Comparison of ENCODE assay signal across 7 mouse cellular contexts in the genomic region with DNA sequence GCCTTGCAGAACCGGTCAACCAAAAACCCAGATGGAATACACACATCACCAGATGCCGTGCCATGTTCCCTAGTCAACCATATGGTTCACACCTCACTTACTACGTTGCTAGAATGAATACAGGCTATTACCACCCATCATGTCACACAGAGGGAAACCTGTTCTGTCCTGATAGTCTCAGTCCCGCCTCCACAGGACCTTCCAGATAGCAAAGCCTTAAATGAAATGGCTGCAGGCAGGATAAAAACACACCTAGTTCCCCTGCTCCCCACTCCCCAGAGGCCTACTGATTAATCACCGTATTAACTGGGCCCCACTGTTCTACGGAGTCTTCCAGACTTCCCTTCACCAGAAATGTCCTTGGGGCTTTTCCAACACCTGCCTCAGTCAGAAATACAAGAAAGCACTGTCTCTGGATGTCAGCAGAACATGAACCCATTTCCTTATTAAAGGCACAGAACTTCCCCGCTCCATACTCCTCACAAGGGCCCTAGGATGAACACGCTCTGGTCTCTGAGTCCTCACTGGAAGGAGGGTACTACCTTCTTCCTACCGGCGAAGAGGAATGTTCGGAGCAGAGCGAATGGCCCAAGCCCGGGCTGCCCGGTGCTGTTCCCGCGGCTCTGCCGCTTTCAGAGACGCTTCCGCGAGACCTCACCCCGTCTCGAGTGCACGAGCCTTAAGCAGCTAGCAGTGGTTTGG. TPM values are rescaled to one million over a fixed set of nuclear protein-coding genes. Genes with fewer than 3 reads are reported as not detected.
DNase-seq lines count a peak whose midpoint lies in the region; ATAC-seq and TF ChIP-seq lines count a peak whose summit lies in the region.

No protein-coding gene starts in this region.

- no peaks in the 10 kb centered on the region for H3K9me3 ChIP-seq in stomach, embryonic 14.5 days (ENCODE audit: control insufficient read depth, low read depth, low read length)

- WGBS in liver, adult 2 months = 2% methylated on average over 23 of the region's 23 CpGs
- WGBS in stomach, embryonic 14.5 days = 1% methylated on average over 23 of the region's 23 CpGs

- ATAC-seq in stomach, embryonic 14.5 days (ENCODE audit: insufficient number of reproducible peaks, insufficient read depth, low FRiP score, low read depth) = peak; percentile 35

- H3K9ac ChIP-seq in liver, adult 2 months (ENCODE audit: low read depth, low read length) = peak overlapping the region; percentile 57
- peak overlapping the region; percentile 88 for H3K9ac ChIP-seq in stomach, embryonic 14.5 days (replicated peaks; ENCODE audit: low read depth, low read length)

- peak overlapping the region; percentile 99 for H3K4me3 ChIP-seq in testis, adult 2 months (ENCODE audit: control insufficient read depth, low read depth, low read length)
- H3K4me3 ChIP-seq in embryonic fibroblast, embryonic 13.5 days (ENCODE audit: insufficient read depth, low read length) = peak overlapping the region; percentile 89
- peak overlapping the region; percentile 93 for H3K4me3 ChIP-seq in liver, adult 2 months (ENCODE audit: insufficient read depth, low read depth, low read length)
- peak overlapping the region; percentile 97 for H3K4me3 ChIP-seq in stomach, embryonic 14.5 days (ENCODE audit: low read depth, low read length)

- no peaks in the 10 kb centered on the region for H3K36me3 ChIP-seq in testis, adult 2 months (ENCODE audit: control insufficient read depth, insufficient read depth, low read length)
- H3K36me3 ChIP-seq in liver, adult 2 months (ENCODE audit: control insufficient read depth, insufficient read depth, low read length) = peaks cover 5% of the 10 kb centered on the region; the same call in 1 of the 2 replicates
- H3K36me3 ChIP-seq in stomach, embryonic 14.5 days (ENCODE audit: control insufficient read depth, insufficient read depth, low read length) = peaks cover 36% of the 10 kb centered on the region

- DNase-seq in testis, postnatal 10 days (ENCODE audit: low spot score) = no peak
- no peak for DNase-seq in liver, adult 2 months (ENCODE audit: extremely low read depth, low read depth, low spot score)
- DNase-seq in cerebellum, postnatal 10 days = no peak
- DNase-seq in cerebellum, adult 18-20 months = no peak

- H3K79me2 ChIP-seq in liver, adult 2 months (ENCODE audit: control insufficient read depth, insufficient read depth, low read length) = no peaks in the 10 kb centered on the region

- H3K27ac ChIP-seq in testis, adult 2 months (ENCODE audit: control insufficient read depth, insufficient read depth, low read depth, low read length) = peak overlapping the region; percentile 99
- peak overlapping the region; percentile 71; the same call in 1 of the 2 replicates for H3K27ac ChIP-seq in embryonic fibroblast, embryonic 13.5 days (ENCODE audit: insufficient read depth, low read length)
- H3K27ac ChIP-seq in liver, adult 2 months (replicated peaks; ENCODE audit: insufficient read depth, low read depth, low read length) = no peak overlapping the region
- H3K27ac ChIP-seq in stomach, embryonic 14.5 days (ENCODE audit: low read length) = peak overlapping the region; percentile 85; the same call in 1 of the 2 replicates

- H3K27me3 ChIP-seq in testis, adult 2 months (ENCODE audit: control insufficient read depth, insufficient read depth, low read length) = no peaks in the 10 kb centered on the region
- no peaks in the 10 kb centered on the region for H3K27me3 ChIP-seq in liver, adult 2 months (ENCODE audit: control insufficient read depth, insufficient read depth, low read length)
- no peaks in the 10 kb centered on the region for H3K27me3 ChIP-seq in stomach, embryonic 14.5 days (ENCODE audit: control insufficient read depth, insufficient read depth, low read length)

- H3K4me1 ChIP-seq in testis, adult 2 months (ENCODE audit: control insufficient read depth, insufficient read depth, low read length) = no peaks in the 10 kb centered on the region
- 0 out of 2 replicates have a peak, but pooled peaks cover 3% of the 10 kb centered on the region for H3K4me1 ChIP-seq in embryonic fibroblast, embryonic 13.5 days (ENCODE audit: control insufficient read depth, insufficient read depth, low read length)
- H3K4me1 ChIP-seq in liver, adult 2 months (ENCODE audit: control insufficient read depth, insufficient read depth, low read length) = peaks cover 2% of the 10 kb centered on the region
- H3K4me1 ChIP-seq in stomach, embryonic 14.5 days (ENCODE audit: control insufficient read depth, insufficient read depth, low read length) = peaks cover 10% of the 10 kb centered on the region; the same call in 1 of the 2 replicates

- TF ChIP-seq POLR2A in testis, adult 2 months (IDR thresholded peaks at IDR 0.05; ENCODE audit: control insufficient read depth, low read depth, low read length) = no peak
- TF ChIP-seq POLR2A in embryonic fibroblast, embryonic 13.5 days (IDR thresholded peaks at IDR 0.05; ENCODE audit: low read depth, low read length) = 0 out of 2 replicates have a peak, but pooled peaks have one; percentile 48
- TF ChIP-seq POLR2A in liver, adult 2 months (IDR thresholded peaks at IDR 0.05; ENCODE audit: extremely low read depth, insufficient read depth, low read length) = no peak

- H3K4me2 ChIP-seq in stomach, embryonic 14.5 days (replicated peaks; ENCODE audit: low read depth, low read length) = peak overlapping the region; percentile 59

- TF ChIP-seq CTCF in testis, adult 2 months (IDR thresholded peaks at IDR 0.05; ENCODE audit: control insufficient read depth, insufficient read depth, insufficient replicate concordance, low read depth, low read length) = no peak
- TF ChIP-seq CTCF in embryonic fibroblast, embryonic 13.5 days (IDR thresholded peaks at IDR 0.05; ENCODE audit: borderline replicate concordance, insufficient read depth, low read length) = no peak
- no peak for TF ChIP-seq CTCF in liver, adult 2 months (IDR thresholded peaks at IDR 0.05; ENCODE audit: low read depth, low read length)

RNA-seq across cellular contexts. Expression of a gene that starts 0.5 kb away (rescaled TPM):
- polyA plus RNA-seq in testis, adult 2 months (2012; rRNA removed) = 329 and 331 TPM in 2 replicates
- polyA plus RNA-seq in embryonic fibroblast, embryonic 13.5 days (2011; ENCODE audit: insufficient read length, low read depth, missing spikeins) = 285 and 290 TPM in 2 replicates
- 41.1 and 63.0 TPM in 2 replicates for total RNA-seq in liver, adult 2 months (2014; rRNA removed)
- polyA plus RNA-seq in liver, adult 2 months (2012; rRNA removed) = 80.0 and 133 TPM in 2 replicates
- 453 and 489 TPM in 2 replicates for polyA plus RNA-seq in stomach, embryonic 14.5 days (2014; fragmentation: Nextera tagmentation; extraction: Ambion mirVana)

RNA-seq across cellular contexts. Expression of a gene that starts 0.7 kb away (rescaled TPM):
- polyA plus RNA-seq in testis, adult 2 months (2012; rRNA removed) = 28.7 and 29.7 TPM in 2 replicates
- 17.2 and 22.1 TPM in 2 replicates for polyA plus RNA-seq in embryonic fibroblast, embryonic 13.5 days (2011; ENCODE audit: insufficient read length, low read depth, missing spikeins)
- 3.0 and 4.6 TPM in 2 replicates for total RNA-seq in liver, adult 2 months (2014; rRNA removed)
- 2.3 and 2.5 TPM in 2 replicates for polyA plus RNA-seq in liver, adult 2 months (2012; rRNA removed)
- polyA plus RNA-seq in stomach, embryonic 14.5 days (2014; fragmentation: Nextera tagmentation; extraction: Ambion mirVana) = 65.1 and 70.4 TPM in 2 replicates

RNA-seq across cellular contexts. Expression of a gene that starts 20.6 kb away (rescaled TPM):
- polyA plus RNA-seq in testis, adult 2 months (2012; rRNA removed) = 32.6 and 35.4 TPM in 2 replicates
- polyA plus RNA-seq in embryonic fibroblast, embryonic 13.5 days (2011; ENCODE audit: insufficient read length, low read depth, missing spikeins) = 121 and 131 TPM in 2 replicates
- total RNA-seq in liver, adult 2 months (2014; rRNA removed) = 238 and 300 TPM in 2 replicates
- 297 and 352 TPM in 2 replicates for polyA plus RNA-seq in liver, adult 2 months (2012; rRNA removed)
- 112 and 114 TPM in 2 replicates for polyA plus RNA-seq in stomach, embryonic 14.5 days (2014; fragmentation: Nextera tagmentation; extraction: Ambion mirVana)

RNA-seq across cellular contexts. Expression of a gene that starts 37.3 kb away (rescaled TPM):
- polyA plus RNA-seq in testis, adult 2 months (2012; rRNA removed) = 3.2 and 3.9 TPM in 2 replicates
- polyA plus RNA-seq in embryonic fibroblast, embryonic 13.5 days (2011; ENCODE audit: insufficient read length, low read depth, missing spikeins) = 2.1 and 2.5 TPM in 2 replicates
- total RNA-seq in liver, adult 2 months (2014; rRNA removed) = 3.0 and 5.3 TPM in 2 replicates
- polyA plus RNA-seq in liver, adult 2 months (2012; rRNA removed) = 23.4 and 31.4 TPM in 2 replicates
- 27.6 and 28.4 TPM in 2 replicates for polyA plus RNA-seq in stomach, embryonic 14.5 days (2014; fragmentation: Nextera tagmentation; extraction: Ambion mirVana)
